Mouse (Mus musculus): ENCODE measurements around the gene Hoxb8. TPM values are rescaled to one million over a fixed set of nuclear protein-coding genes. Genes with fewer than 3 reads are reported as not detected.

Gene Hoxb8
- polyA plus RNA-seq, 1 experiment from 2014 or later = 1.1 TPM

- no peak overlapping the region for H3K9ac ChIP-seq
- no peak overlapping the region for H3K4me3 ChIP-seq (replicated peaks)
- 0 out of 2 replicates have a peak overlapping the region, but pooled peaks have one; percentile 1 for H3K4me2 ChIP-seq (replicated peaks)
- peak overlapping the region; percentile 7; the same call in 1 of the 2 replicates for H3K27ac ChIP-seq
- H3K4me1 ChIP-seq (replicated peaks) = peaks cover 21% of the 10 kb centered on the region
- no peaks in the 10 kb centered on the region for H3K9me3 ChIP-seq
- whole genome bisulfite sequencing = 36% methylated on average over 17 of the region's 17 CpGs
- ATAC-seq = no peak
- no peaks in the 10 kb centered on the region for H3K36me3 ChIP-seq
- peaks cover 63% of the 10 kb centered on the region for H3K27me3 ChIP-seq (replicated peaks)
Observed at GRCm38 (mm10) chr11:96290705-96291355, 9.1 kb downstream of the Hoxb8 start.

- Histone ChIP-seq H3K27me3 (replicated peaks) (peaks cover 69% of the 10 kb centered on the region), H3K4me2 (replicated peaks) (peak within 1 kb of the TSS; percentile 74), H3K9me3 (no peaks in the 10 kb centered on the region), H3K27ac (peak within 1 kb of the TSS; percentile 85), H3K4me3 (replicated peaks) (peak within 1 kb of the TSS; percentile 51), H3K9ac (peak within 1 kb of the TSS; percentile 59), H3K36me3 (no peaks in the 10 kb centered on the region), H3K4me1 (replicated peaks) (peaks cover 24% of the 10 kb centered on the region)
- peak; percentile 41; the same call in 1 of the 2 replicates for ATAC-seq
- WGBS = 11% methylated on average over 22 of the region's 22 CpGs
Observed at GRCm38 (mm10) chr11:96291681-96292564, 10.2 kb downstream of the Hoxb8 start, which contains the start of gene Hoxb6. Gene Hoxb6, plus strand, starts transcription at chr11:96292476.

DNA sequence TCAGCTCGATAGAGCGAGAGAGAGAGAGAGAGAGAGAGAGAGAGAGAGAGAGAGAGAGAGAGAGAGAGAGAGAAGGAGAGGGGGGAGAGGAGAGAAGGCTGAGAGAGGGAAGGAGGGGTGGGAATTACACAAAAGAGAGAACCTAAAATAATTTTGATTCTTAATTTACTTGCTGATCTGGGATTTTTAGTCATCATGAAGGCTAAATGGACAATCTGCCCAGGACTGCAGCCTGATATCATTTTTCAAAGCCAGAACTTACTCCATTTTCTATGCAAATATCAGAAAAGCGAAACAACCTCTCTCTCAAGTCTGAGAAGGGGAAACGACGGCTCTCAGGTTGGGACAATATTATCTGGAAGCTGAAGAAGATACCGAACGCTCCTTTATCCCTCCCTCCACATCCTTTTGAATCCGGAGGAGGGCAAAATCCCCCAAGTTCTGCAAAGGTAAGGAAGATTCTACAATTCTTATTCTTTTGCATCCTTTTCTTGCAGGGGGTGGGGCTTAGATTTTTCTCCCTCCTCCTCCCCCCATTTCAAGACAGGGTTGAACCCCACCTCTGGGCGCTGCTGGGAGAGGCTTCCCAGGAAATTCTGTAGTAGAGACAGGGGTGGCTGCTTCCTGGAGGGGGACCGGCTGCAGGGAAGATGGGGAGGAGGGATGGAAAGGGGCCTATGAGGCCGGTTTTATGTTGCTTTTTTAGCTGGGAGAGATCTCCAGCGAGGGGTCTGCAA, 11.0 kb downstream of the Hoxb8 start:
- H3K36me3 ChIP-seq = no peaks in the 10 kb centered on the region
- 9% methylated on average over 12 of the region's 12 CpGs for WGBS
- H3K9me3 ChIP-seq = no peaks in the 10 kb centered on the region
- H3K4me3 ChIP-seq (replicated peaks) = peak overlapping the region; percentile 51
- peaks cover 25% of the 10 kb centered on the region for H3K4me1 ChIP-seq (replicated peaks)
- peak overlapping the region; percentile 85 for H3K27ac ChIP-seq
- peaks cover 70% of the 10 kb centered on the region for H3K27me3 ChIP-seq (replicated peaks)
- H3K9ac ChIP-seq = peak overlapping the region; percentile 59
- H3K4me2 ChIP-seq (replicated peaks) = peak overlapping the region; percentile 74
- no peak for ATAC-seq

- peak overlapping the region; percentile 59 for H3K9ac ChIP-seq
- H3K4me2 ChIP-seq (replicated peaks) = peak overlapping the region; percentile 74
- peak overlapping the region; percentile 85 for H3K27ac ChIP-seq
- no peaks in the 10 kb centered on the region for H3K9me3 ChIP-seq
- no peak for ATAC-seq
- peaks cover 25% of the 10 kb centered on the region for H3K4me1 ChIP-seq (replicated peaks)
- WGBS = 9% methylated on average over 22 of the region's 22 CpGs
- peaks cover 69% of the 10 kb centered on the region for H3K27me3 ChIP-seq (replicated peaks)
- no peaks in the 10 kb centered on the region for H3K36me3 ChIP-seq
- peak overlapping the region; percentile 51 for H3K4me3 ChIP-seq (replicated peaks)
Observed at GRCm38 (mm10) chr11:96293302-96293921, 11.7 kb downstream of the Hoxb8 start.

GRCm38 (mm10) chr11:96294245-96295091, 12.8 kb downstream of the Hoxb8 start:
- H3K4me1 ChIP-seq (replicated peaks) = peaks cover 25% of the 10 kb centered on the region
- peak; percentile 61; the same call in 1 of the 2 replicates for ATAC-seq
- 1% methylated on average over 32 of the region's 32 CpGs for WGBS
- H3K4me2 ChIP-seq (replicated peaks) = peak overlapping the region; percentile 74
- no peaks in the 10 kb centered on the region for H3K36me3 ChIP-seq
- H3K4me3 ChIP-seq (replicated peaks) = peak overlapping the region; percentile 51
- no peaks in the 10 kb centered on the region for H3K9me3 ChIP-seq
- peaks cover 71% of the 10 kb centered on the region for H3K27me3 ChIP-seq (replicated peaks)
- peak overlapping the region; percentile 53 for H3K9ac ChIP-seq
- peak overlapping the region; percentile 44 for H3K27ac ChIP-seq

DNA sequence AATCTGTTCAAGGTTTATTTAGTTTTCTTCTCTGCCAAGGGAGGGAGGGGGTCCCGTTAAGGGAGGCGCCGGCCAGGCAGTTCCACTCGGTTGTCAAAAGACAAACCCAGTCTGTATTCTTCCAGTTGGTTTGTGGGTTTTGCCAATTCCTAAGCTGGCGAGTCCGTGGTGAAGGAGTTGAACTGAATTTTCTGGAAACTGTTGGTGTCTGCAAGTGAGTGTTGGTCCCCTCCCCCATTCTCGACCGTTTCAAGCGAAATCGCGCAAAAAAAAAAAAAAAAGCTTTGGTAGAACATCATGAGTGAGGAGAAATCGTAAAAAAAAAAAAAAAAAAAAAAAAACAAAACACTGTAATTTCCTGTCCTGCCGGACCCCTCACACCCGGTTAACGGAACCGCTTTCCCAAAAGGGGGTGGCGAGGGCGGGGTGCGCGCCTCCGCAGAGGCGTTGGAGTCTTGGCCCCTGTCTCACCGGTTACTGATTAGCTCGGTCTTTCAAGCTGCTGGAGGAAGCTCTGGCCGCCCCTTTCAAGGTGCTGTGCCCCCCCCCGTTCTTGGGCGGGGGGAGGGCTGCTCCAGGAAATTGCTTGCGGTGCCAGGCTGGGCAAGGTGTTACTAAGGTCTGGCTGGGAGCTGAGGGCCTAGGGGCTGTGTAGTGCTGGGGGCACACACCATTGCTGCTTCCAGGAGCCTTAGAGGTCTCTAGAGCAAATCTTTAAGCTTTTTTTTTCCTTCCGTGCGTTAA, 13.6 kb downstream of the Hoxb8 start:
- 1% methylated on average over 30 of the region's 30 CpGs for WGBS
- H3K9me3 ChIP-seq = no peaks in the 10 kb centered on the region
- peak overlapping the region; percentile 51 for H3K4me3 ChIP-seq (replicated peaks)
- ATAC-seq = 0 out of 2 replicates have a peak, but pooled peaks have one; percentile 13
- H3K9ac ChIP-seq = peak overlapping the region; percentile 53
- H3K27me3 ChIP-seq (replicated peaks) = peaks cover 74% of the 10 kb centered on the region
- H3K27ac ChIP-seq = peak overlapping the region; percentile 66; the same call in 1 of the 2 replicates
- peaks cover 30% of the 10 kb centered on the region for H3K4me1 ChIP-seq (replicated peaks)
- peak overlapping the region; percentile 74 for H3K4me2 ChIP-seq (replicated peaks)
- H3K36me3 ChIP-seq = no peaks in the 10 kb centered on the region

GRCm38 (mm10) chr11:96296997-96297396, 15.3 kb downstream of the Hoxb8 start:
- 32% methylated on average over 2 of the region's 2 CpGs for WGBS
- H3K9me3 ChIP-seq = no peaks in the 10 kb centered on the region
- ATAC-seq = no peak
- H3K27me3 ChIP-seq (replicated peaks) = peaks cover 77% of the 10 kb centered on the region
- H3K4me1 ChIP-seq (replicated peaks) = peaks cover 43% of the 10 kb centered on the region
- H3K4me2 ChIP-seq (replicated peaks) = peak overlapping the region; percentile 74
- H3K9ac ChIP-seq = no peak overlapping the region; the same call in 1 of the 2 replicates
- H3K4me3 ChIP-seq (replicated peaks) = no peak overlapping the region
- no peak overlapping the region; the same call in 1 of the 2 replicates for H3K27ac ChIP-seq
- H3K36me3 ChIP-seq = no peaks in the 10 kb centered on the region

GRCm38 (mm10) chr11:96297428-96297827, 15.7 kb downstream of the Hoxb8 start:
- ATAC-seq = no peak
- WGBS = 37% methylated on average over 3 of the region's 3 CpGs

DNA sequence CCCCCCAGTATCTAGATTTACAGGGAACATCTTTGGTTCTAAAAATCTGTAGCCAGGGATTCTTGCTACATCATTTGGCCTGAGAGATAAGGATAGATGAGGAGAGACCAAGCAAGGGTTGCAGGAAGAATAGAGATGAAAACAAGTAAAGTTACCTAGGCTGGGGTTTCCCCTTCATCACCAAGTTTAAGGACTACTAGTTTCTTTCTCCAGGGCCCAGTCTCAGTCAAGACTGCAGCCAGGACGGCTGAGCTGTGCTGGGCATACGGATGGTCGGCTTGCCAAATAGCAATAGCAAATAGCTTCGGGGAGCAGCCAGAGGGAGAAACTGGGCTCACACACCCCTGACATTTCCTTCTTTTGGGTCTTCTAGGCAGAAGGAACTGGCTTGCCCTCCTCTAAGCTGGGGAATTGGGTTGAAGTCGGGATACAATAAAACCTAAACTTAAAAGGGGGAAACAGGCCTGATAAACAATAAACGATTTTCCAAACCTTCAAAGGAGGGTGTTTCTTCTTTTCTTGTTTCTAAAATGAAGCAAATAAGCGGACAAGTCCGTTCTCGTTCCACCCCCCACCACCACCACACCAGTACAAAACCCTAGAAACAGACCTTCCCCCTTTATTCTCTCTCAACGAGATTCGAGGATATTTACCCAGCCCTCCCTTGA, 16.4 kb downstream of the Hoxb8 start:
- Histone ChIP-seq H3K27ac (no peak overlapping the region), H3K9ac (no peak overlapping the region), H3K36me3 (no peaks in the 10 kb centered on the region), H3K4me2 (replicated peaks) (peak overlapping the region; percentile 75), H3K4me3 (replicated peaks) (peak overlapping the region; percentile 51; the same call in 1 of the 2 replicates), H3K27me3 (replicated peaks) (peaks cover 72% of the 10 kb centered on the region), H3K4me1 (replicated peaks) (peaks cover 45% of the 10 kb centered on the region), H3K9me3 (no peaks in the 10 kb centered on the region)
- no peak for ATAC-seq
- WGBS = 37% methylated on average over 11 of the region's 11 CpGs

More at GRCm38 (mm10) chr11:96297428-96297827, 15.7 kb downstream of the Hoxb8 start:
- no peaks in the 10 kb centered on the region for H3K36me3 ChIP-seq
- no peak overlapping the region for H3K4me3 ChIP-seq (replicated peaks)
- peak overlapping the region; percentile 74; the same call in 1 of the 2 replicates for H3K4me2 ChIP-seq (replicated peaks)
- H3K9ac ChIP-seq = no peak overlapping the region; the same call in 1 of the 2 replicates
- H3K27me3 ChIP-seq (replicated peaks) = peaks cover 78% of the 10 kb centered on the region
- H3K9me3 ChIP-seq = no peaks in the 10 kb centered on the region
- H3K4me1 ChIP-seq (replicated peaks) = peaks cover 45% of the 10 kb centered on the region
- no peak overlapping the region for H3K27ac ChIP-seq

Data from intestine, embryonic 15.5 days (tissue).